Mouse (Mus musculus): Measurements from ENCODE around the gene Slc16a13. TPM values are rescaled to one million over a fixed set of nuclear protein-coding genes. Genes with fewer than 3 reads are reported as not detected.

Gene Slc16a13
- polyA plus RNA-seq, 1 experiment: 4.8 TPM

DNA sequence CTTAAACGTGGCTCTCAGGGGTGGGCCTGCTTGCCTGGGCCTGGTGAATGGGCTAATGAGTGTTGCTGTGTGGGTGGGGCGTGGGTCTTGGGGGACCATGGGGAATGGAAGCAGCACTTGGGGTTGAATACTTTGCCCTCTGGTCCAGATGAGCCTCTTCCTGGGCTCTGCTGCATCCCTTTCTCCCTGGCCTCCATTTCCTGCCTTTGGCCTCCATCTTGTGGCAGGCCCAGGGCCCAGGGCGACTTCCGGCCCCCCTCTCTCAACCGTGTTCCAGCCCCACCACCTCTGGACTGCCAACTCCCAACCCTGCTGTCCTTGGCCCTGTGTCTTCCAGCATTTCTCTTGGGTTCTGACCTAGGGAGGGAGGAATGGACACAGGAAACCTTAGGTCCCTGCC, 13.2 kb upstream of the Slc16a13 start:
- H3K36me3 ChIP-seq (ENCODE audit: control insufficient read depth, insufficient read depth): no peaks in the 10 kb centered on the region
- no peaks in the 10 kb centered on the region for H3K27me3 ChIP-seq (ENCODE audit: control insufficient read depth, insufficient read depth, insufficient read length)
- no peak overlapping the region for H3ac ChIP-seq (ENCODE audit: control insufficient read depth, insufficient read length)
- peaks cover 7% of the 10 kb centered on the region for H3K79me2 ChIP-seq (ENCODE audit: control insufficient read depth, insufficient read depth)
- H3K4me3 ChIP-seq: no peak overlapping the region
- no peak for TF ChIP-seq CEBPB (IDR thresholded peaks at IDR 0.05; ENCODE audit: insufficient read depth, poor library complexity, severe bottlenecking)
- no peak for TF ChIP-seq MYOG (IDR thresholded peaks at IDR 0.05; ENCODE audit: control insufficient read depth in 1 of 3, insufficient read depth in 1 of 3, insufficient read length in 2 of 3, low read depth in 2 of 3)
- no peak for TF ChIP-seq MAX (IDR thresholded peaks at IDR 0.05; ENCODE audit: low read depth)
- no peak for TF ChIP-seq MYOD1 (IDR thresholded peaks at IDR 0.05; ENCODE audit: control insufficient read depth in 1 of 3, insufficient read length in 2 of 3, low read depth in 2 of 3)
- no peak for TF ChIP-seq E2F4 (IDR thresholded peaks at IDR 0.05; ENCODE audit: insufficient read depth)
- no peak for TF ChIP-seq TCF12 (IDR thresholded peaks at IDR 0.05; ENCODE audit: insufficient read depth, poor library complexity, severe bottlenecking)
- TF ChIP-seq POLR2A (IDR thresholded peaks at IDR 0.05; ENCODE audit: insufficient read length, low read depth): no peak
- no peak for TF ChIP-seq SRF (IDR thresholded peaks at IDR 0.05; ENCODE audit: control insufficient read depth, insufficient read length, low read depth)
- TF ChIP-seq USF1 (IDR thresholded peaks at IDR 0.05; ENCODE audit: low read depth): no peak
- no peak for TF ChIP-seq POLR2AphosphoS2 (IDR thresholded peaks at IDR 0.05; ENCODE audit: insufficient read length, low read depth)
- no peak for TF ChIP-seq REST (IDR thresholded peaks at IDR 0.05; ENCODE audit: insufficient read depth, insufficient read length)
- TF ChIP-seq TCF3 (IDR thresholded peaks at IDR 0.05; ENCODE audit: insufficient read length, low read depth): no peak
- peak overlapping the region; percentile 81 for H3K4me2 ChIP-seq (ENCODE audit: low read depth)

GRCm38 (mm10) chr11:70233016-70233415, 12.2 kb upstream of the Slc16a13 start:
- Histone ChIP-seq H3K4me2 (ENCODE audit: low read depth) (peak overlapping the region; percentile 81), H3K79me2 (ENCODE audit: control insufficient read depth, insufficient read depth) (peaks cover 8% of the 10 kb centered on the region), H3K4me3 (peak overlapping the region; percentile 31)

DNA sequence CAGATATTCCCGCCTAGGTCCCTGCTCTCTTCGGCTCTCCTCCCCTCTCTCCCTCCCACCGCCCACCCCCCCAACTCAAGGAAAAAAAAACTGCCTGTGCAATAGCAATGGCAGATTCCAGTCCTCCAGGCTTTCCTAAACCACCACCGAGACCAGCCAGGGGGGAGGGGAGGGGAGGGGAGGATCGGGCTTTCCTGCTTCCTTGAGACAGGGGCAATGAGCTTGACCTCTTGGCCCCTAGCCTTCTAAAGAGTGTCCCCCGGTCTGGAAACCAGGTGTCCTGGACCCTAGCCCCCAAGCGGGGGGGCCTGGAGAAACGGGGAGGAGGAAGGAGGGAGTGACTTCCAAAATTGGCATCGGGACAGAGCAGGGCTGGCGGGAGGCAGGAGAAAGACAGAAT, 11.7 kb upstream of the Slc16a13 start:
- peaks cover 8% of the 10 kb centered on the region for H3K79me2 ChIP-seq (ENCODE audit: control insufficient read depth, insufficient read depth)
- TF ChIP-seq REST (IDR thresholded peaks at IDR 0.05; ENCODE audit: insufficient read depth, insufficient read length) (no peak), USF1 (IDR thresholded peaks at IDR 0.05; ENCODE audit: low read depth) (no peak), CEBPB (IDR thresholded peaks at IDR 0.05; ENCODE audit: insufficient read depth, poor library complexity, severe bottlenecking) (no peak), MYOD1 (IDR thresholded peaks at IDR 0.05; ENCODE audit: control insufficient read depth in 1 of 3, insufficient read length in 2 of 3, low read depth in 2 of 3) (no peak), TCF12 (IDR thresholded peaks at IDR 0.05; ENCODE audit: insufficient read depth, poor library complexity, severe bottlenecking) (no peak), TCF3 (IDR thresholded peaks at IDR 0.05; ENCODE audit: insufficient read length, low read depth) (no peak), MAX (IDR thresholded peaks at IDR 0.05; ENCODE audit: low read depth) (no peak), SRF (IDR thresholded peaks at IDR 0.05; ENCODE audit: control insufficient read depth, insufficient read length, low read depth) (no peak), E2F4 (IDR thresholded peaks at IDR 0.05; ENCODE audit: insufficient read depth) (no peak), POLR2A (IDR thresholded peaks at IDR 0.05; ENCODE audit: insufficient read length, low read depth) (no peak), MYOG (IDR thresholded peaks at IDR 0.05; ENCODE audit: control insufficient read depth in 1 of 3, insufficient read depth in 1 of 3, insufficient read length in 2 of 3, low read depth in 2 of 3) (no peak), POLR2AphosphoS2 (IDR thresholded peaks at IDR 0.05; ENCODE audit: insufficient read length, low read depth) (no peak)
- no peaks in the 10 kb centered on the region for H3K36me3 ChIP-seq (ENCODE audit: control insufficient read depth, insufficient read depth)
- H3ac ChIP-seq (ENCODE audit: control insufficient read depth, insufficient read length): no peak overlapping the region
- H3K4me2 ChIP-seq (ENCODE audit: low read depth): peak overlapping the region; percentile 81
- peak overlapping the region; percentile 31 for H3K4me3 ChIP-seq
- no peaks in the 10 kb centered on the region for H3K27me3 ChIP-seq (ENCODE audit: control insufficient read depth, insufficient read depth, insufficient read length)

More at GRCm38 (mm10) chr11:70233016-70233415, 12.2 kb upstream of the Slc16a13 start:
- H3K27me3 ChIP-seq (ENCODE audit: control insufficient read depth, insufficient read depth, insufficient read length): no peaks in the 10 kb centered on the region
- no peaks in the 10 kb centered on the region for H3K36me3 ChIP-seq (ENCODE audit: control insufficient read depth, insufficient read depth)
- H3ac ChIP-seq (ENCODE audit: control insufficient read depth, insufficient read length): no peak overlapping the region
- TF ChIP-seq SRF (IDR thresholded peaks at IDR 0.05; ENCODE audit: control insufficient read depth, insufficient read length, low read depth): no peak
- no peak for TF ChIP-seq REST (IDR thresholded peaks at IDR 0.05; ENCODE audit: insufficient read depth, insufficient read length)
- no peak for TF ChIP-seq CEBPB (IDR thresholded peaks at IDR 0.05; ENCODE audit: insufficient read depth, poor library complexity, severe bottlenecking)
- TF ChIP-seq E2F4 (IDR thresholded peaks at IDR 0.05; ENCODE audit: insufficient read depth): no peak
- no peak for TF ChIP-seq POLR2A (IDR thresholded peaks at IDR 0.05; ENCODE audit: insufficient read length, low read depth)
- no peak for TF ChIP-seq USF1 (IDR thresholded peaks at IDR 0.05; ENCODE audit: low read depth)

GRCm38 (mm10) chr11:70230239-70230727, 9.4 kb upstream of the Slc16a13 start:
- Histone ChIP-seq H3K4me3 (peak overlapping the region; percentile 31), H3K79me2 (ENCODE audit: control insufficient read depth, insufficient read depth) (peaks cover 8% of the 10 kb centered on the region), H3K27me3 (ENCODE audit: control insufficient read depth, insufficient read depth, insufficient read length) (no peaks in the 10 kb centered on the region), H3ac (ENCODE audit: control insufficient read depth, insufficient read length) (no peak overlapping the region), H3K4me2 (ENCODE audit: low read depth) (peak overlapping the region; percentile 81), H3K36me3 (ENCODE audit: control insufficient read depth, insufficient read depth) (no peaks in the 10 kb centered on the region)
- TF ChIP-seq POLR2A (IDR thresholded peaks at IDR 0.05; ENCODE audit: insufficient read length, low read depth): peak; percentile 48
- TF ChIP-seq E2F4 (IDR thresholded peaks at IDR 0.05; ENCODE audit: insufficient read depth): no peak
- TF ChIP-seq REST (IDR thresholded peaks at IDR 0.05; ENCODE audit: insufficient read depth, insufficient read length): no peak
- no peak for TF ChIP-seq USF1 (IDR thresholded peaks at IDR 0.05; ENCODE audit: low read depth)
- no peak for TF ChIP-seq TCF12 (IDR thresholded peaks at IDR 0.05; ENCODE audit: insufficient read depth, poor library complexity, severe bottlenecking)
- TF ChIP-seq MYOD1 (IDR thresholded peaks at IDR 0.05; ENCODE audit: control insufficient read depth in 1 of 3, insufficient read length in 2 of 3, low read depth in 2 of 3): peak in 2 of 3 experiments; percentile 14 to 39
- TF ChIP-seq TCF3 (IDR thresholded peaks at IDR 0.05; ENCODE audit: insufficient read length, low read depth): no peak
- no peak for TF ChIP-seq CEBPB (IDR thresholded peaks at IDR 0.05; ENCODE audit: insufficient read depth, poor library complexity, severe bottlenecking)
- no peak for TF ChIP-seq MYOG (IDR thresholded peaks at IDR 0.05; ENCODE audit: control insufficient read depth in 1 of 3, insufficient read depth in 1 of 3, insufficient read length in 2 of 3, low read depth in 2 of 3)
- TF ChIP-seq POLR2AphosphoS2 (IDR thresholded peaks at IDR 0.05; ENCODE audit: insufficient read length, low read depth): peak; percentile 56
- no peak for TF ChIP-seq SRF (IDR thresholded peaks at IDR 0.05; ENCODE audit: control insufficient read depth, insufficient read length, low read depth)
- TF ChIP-seq MAX (IDR thresholded peaks at IDR 0.05; ENCODE audit: low read depth): no peak

All from myocyte (in vitro differentiated cells).